Mouse (Mus musculus) heart, adult 2 months (tissue): ENCODE data around the gene Ppp6r2. TPM values are rescaled to one million over a fixed set of nuclear protein-coding genes. Genes with fewer than 3 reads are reported as not detected.

ENCODE experiments used
- DNase-seq, 2 experiments: peaks; one replicate each; pipeline ENCODE4 v3.0.0; 2021
- H3K27ac ChIP-seq: fragments of 200-600 bp; 2 replicates; pipeline ENCODE4 v1.8.1; 2022
- H3K27me3 ChIP-seq: fragments of 200-500 bp; 2 replicates; pipeline ENCODE4 v1.6.1; 2012; ENCODE audit warnings: mild to moderate bottlenecking, low read length, inconsistent platforms, mixed read lengths; ENCODE audit not compliant: control insufficient read depth, insufficient read depth
- H3K36me3 ChIP-seq: fragments of 200-500 bp; 2 replicates; pipeline ENCODE4 v1.6.1; 2012; ENCODE audit warnings: low read length, inconsistent platforms; ENCODE audit not compliant: control insufficient read depth, insufficient read depth
- H3K4me1 ChIP-seq: fragments of 200-500 bp; 2 replicates; pipeline ENCODE4 v1.6.1; 2011; ENCODE audit warnings: low read length; ENCODE audit not compliant: control insufficient read depth, insufficient read depth
- H3K4me3 ChIP-seq: fragments of 200-600 bp; 2 replicates; pipeline ENCODE4 v1.8.1; 2022
- H3K79me2 ChIP-seq: fragments of 200-500 bp; replicated peaks from 2 replicates; pipeline ENCODE4 v1.6.1; 2012; ENCODE audit warnings: mild to moderate bottlenecking, inconsistent platforms, low read length, moderate library complexity, mixed read lengths; ENCODE audit not compliant: control insufficient read depth, insufficient read depth
- H3K9ac ChIP-seq: fragments of 200-500 bp; 2 replicates; pipeline ENCODE4 v1.6.1; 2012; ENCODE audit warnings: low read depth, mild to moderate bottlenecking, control low read depth, inconsistent platforms, low read length, mixed read lengths
- CTCF ChIP-seq: fragments of 200-600 bp; IDR thresholded peaks from 2 replicates; pipeline ENCODE4 v1.8.1; 2022; ENCODE audit warnings: antibody characterized with exemption, mild to moderate bottlenecking, moderate library complexity
- EP300 ChIP-seq: fragments of 200-500 bp; IDR thresholded peaks from 2 replicates; pipeline ENCODE4 v1.6.1; 2011; ENCODE audit warnings: low read depth, low read length, control low read depth; ENCODE audit not compliant: insufficient read depth
- POLR2A ChIP-seq: fragments of 200-500 bp; IDR thresholded peaks from 2 replicates; pipeline ENCODE4 v1.6.1; 2011; ENCODE audit warnings: mild to moderate bottlenecking, low read depth, low read length, control low read depth; ENCODE audit not compliant: insufficient read depth
- WGBS: fragments of 180-500 bp; shearing (Covaris S2); methylation state at CpG from one replicate; pipeline ENCODE4 v1.1.7; 2018; 5-methylcytosine and 5-hydroxymethylcytosine counted together
- intact Hi-C: fragments of 180-260 bp; cut with DNase I; formaldehyde crosslinking; loops from one replicate; pipeline ENCODE4 v1.15.1; 2025
- polyA plus RNA-seq: library from polyadenylated mRNA; depleted of rRNA; stranded (reverse); fragments of >200 nt; gene quantifications from 2 replicates; pipeline ENCODE4 v1.2.3, GENCODE M21; 2012
- total RNA-seq, 2 experiments: library from RNA; stranded (reverse); gene quantifications; 2 replicates each; pipeline ENCODE4 v1.2.3; 2021

The Ppp6r2 gene
- total and polyA plus RNA-seq, 3 experiments, result 66.7 to 107 (median 79.0) TPM

DNA sequence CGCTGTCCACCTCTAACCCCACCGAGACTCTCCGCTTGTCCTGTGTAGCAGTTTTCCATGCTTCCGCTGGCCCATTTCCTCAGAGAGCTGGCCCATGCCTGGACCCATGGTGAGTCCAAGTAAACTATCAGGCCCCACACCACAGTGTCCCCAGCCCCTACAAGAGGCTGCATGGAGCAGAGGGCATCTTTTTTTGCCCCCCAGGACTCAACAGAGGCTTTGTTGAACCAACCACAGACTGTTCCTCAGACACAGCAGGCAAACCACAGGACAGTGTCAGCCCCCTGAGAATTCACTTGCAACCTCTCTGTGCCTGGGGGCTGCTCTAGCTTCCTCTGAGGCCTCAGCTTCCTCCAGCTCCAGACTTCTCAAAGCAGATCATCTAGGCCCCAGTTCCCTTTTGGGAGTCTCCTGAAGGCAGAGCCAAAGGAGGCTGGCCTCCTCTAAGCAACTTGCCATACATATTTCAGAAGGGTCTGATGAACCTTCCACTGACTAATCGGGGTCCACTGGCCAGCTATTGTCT lies 39.8 kb upstream of the Ppp6r2 start:
- DNase-seq, result no peak
- H3K4me3 ChIP-seq, result no peak overlapping the region
- no peak overlapping the region for H3K9ac ChIP-seq
- TF ChIP-seq CTCF (no peak), EP300 (no peak), POLR2A (no peak)
- peaks cover 13% of the 10 kb centered on the region for H3K4me1 ChIP-seq
- 86% methylated on average over 5 of the region's 5 CpGs for WGBS
- H3K27me3 ChIP-seq, result no peaks in the 10 kb centered on the region
- peak overlapping the region; percentile 7; the same call in 1 of the 2 replicates for H3K27ac ChIP-seq
- no peaks in the 10 kb centered on the region for H3K79me2 ChIP-seq
- H3K36me3 ChIP-seq, result no peaks in the 10 kb centered on the region; the same call in 1 of the 2 replicates
- intact Hi-C loops, result no loop called here

DNA sequence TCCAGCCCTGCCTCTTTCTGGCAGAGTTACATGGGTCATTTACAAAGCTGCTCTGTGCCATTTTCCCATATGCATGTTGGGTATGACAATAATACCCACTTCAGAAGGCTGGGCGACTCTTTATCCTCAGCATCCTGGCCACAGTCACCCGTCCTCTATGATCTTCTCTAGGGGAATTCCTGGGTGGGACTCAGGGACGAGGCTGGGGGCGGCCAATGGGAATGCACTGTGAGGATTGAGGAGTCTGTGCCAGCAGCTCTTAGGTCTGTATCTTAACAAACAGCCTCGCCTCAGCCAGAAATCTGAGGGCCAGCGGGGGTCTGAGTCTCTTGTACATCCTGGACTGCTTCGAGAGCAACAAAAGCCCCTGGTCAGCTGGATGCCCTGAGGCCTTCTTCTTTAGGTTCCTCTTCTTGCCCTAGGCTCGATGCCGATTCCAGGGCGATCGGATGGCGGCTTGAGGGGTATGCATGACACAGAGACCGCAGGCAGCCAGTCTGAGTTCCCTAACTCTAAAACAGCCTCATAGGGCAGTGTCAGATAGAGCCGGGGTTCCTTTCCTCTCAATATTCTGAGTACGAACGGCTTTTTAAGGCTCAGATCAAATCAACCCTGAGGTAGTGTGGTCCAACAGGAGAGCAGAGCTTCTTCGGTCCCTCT lies 38.9 kb upstream of the Ppp6r2 start:
- no peak for DNase-seq
- Histone ChIP-seq H3K4me3 (peak overlapping the region; percentile 55), H3K4me1 (peaks cover 20% of the 10 kb centered on the region), H3K27me3 (no peaks in the 10 kb centered on the region), H3K79me2 (no peaks in the 10 kb centered on the region), H3K27ac (peak overlapping the region; percentile 83), H3K36me3 (no peaks in the 10 kb centered on the region; the same call in 1 of the 2 replicates), H3K9ac (peak overlapping the region; percentile 84)
- TF ChIP-seq POLR2A (no peak), CTCF (no peak), EP300 (no peak)
- WGBS, result 42% methylated on average over 17 of the region's 17 CpGs
- intact Hi-C loops, result no loop called here

DNA sequence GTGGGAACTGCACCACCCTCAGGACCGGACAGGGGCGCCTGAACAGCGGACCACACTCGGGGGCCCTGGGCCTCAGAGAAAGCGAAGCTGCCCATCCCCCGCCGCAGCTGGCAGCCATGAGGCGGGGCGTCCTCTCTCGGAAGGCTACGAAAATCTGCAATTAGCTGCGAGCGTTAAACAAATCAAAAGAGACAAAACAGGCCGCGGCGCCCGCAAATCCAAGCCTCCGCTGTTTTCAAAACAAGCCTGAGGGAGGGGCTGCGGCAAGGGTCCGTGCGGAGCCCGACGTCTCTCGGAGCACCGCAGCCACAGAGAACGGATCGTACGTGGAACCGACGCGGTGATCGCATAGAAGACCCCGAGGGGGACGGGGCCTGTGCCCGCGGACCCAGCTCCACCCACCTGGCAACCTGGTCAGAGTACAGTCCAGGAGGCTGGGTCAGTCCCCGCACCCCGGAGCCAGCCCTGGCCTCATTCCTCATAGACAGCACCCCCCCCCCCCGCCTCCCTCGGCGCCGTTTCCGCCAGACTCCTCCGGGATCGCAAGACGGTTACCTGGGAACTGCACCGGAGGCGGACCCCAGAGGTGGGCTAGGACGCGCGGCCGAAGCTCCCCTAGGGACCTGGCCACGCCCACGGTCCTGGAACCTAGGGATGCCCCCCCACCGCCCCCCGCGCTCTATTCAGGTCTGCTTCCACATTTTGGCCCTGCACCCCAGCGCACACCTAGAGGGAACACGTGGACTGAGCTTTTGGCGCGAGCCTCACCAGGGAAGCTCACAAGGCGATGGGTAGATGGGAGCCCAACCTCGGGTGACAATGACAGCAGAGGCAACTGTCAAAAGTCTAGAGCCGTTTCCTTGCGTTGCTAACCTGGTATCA lies 38.1 kb upstream of the Ppp6r2 start:
- Histone ChIP-seq H3K4me1 (peaks cover 26% of the 10 kb centered on the region), H3K27me3 (no peaks in the 10 kb centered on the region), H3K9ac (peak overlapping the region; percentile 84), H3K27ac (peak overlapping the region; percentile 83), H3K79me2 (no peaks in the 10 kb centered on the region), H3K4me3 (peak overlapping the region; percentile 55), H3K36me3 (no peaks in the 10 kb centered on the region; the same call in 1 of the 2 replicates)
- TF ChIP-seq POLR2A, result no peak
- TF ChIP-seq CTCF, result peak; percentile 9; the same call in 1 of the 2 replicates
- intact Hi-C loops, result no loop called here
- DNase-seq, result peak; percentile 66 to 69
- WGBS, result 1% methylated on average over 65 of the region's 65 CpGs

DNA sequence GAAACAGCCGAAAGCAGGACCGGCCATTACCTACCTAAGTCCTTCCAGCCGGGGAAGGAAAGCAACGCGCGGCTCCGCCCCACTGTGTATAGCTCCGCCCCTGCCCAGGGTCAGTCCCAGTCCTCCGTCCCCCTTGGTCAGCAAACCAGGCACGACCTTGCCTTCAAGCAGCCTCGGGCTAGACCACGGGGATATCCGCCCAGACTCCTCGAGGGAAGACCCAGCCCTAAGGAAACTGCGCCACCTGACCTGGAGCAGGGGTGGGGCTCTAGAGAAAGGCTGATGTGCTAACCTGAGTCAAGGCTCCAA lies 37.5 kb upstream of the Ppp6r2 start:
- TF ChIP-seq POLR2A (peak; percentile 46; the same call in 1 of the 2 replicates), EP300 (no peak)
- Histone ChIP-seq H3K4me1 (peaks cover 29% of the 10 kb centered on the region), H3K79me2 (no peaks in the 10 kb centered on the region), H3K4me3 (peak overlapping the region; percentile 55), H3K36me3 (no peaks in the 10 kb centered on the region; the same call in 1 of the 2 replicates), H3K27me3 (no peaks in the 10 kb centered on the region), H3K9ac (peak overlapping the region; percentile 84), H3K27ac (peak overlapping the region; percentile 83; the same call in 1 of the 2 replicates)
- WGBS, result 5% methylated on average over 15 of the region's 15 CpGs
- DNase-seq, result peak; percentile 74 to 77
- intact Hi-C loops, result no loop called here

DNA sequence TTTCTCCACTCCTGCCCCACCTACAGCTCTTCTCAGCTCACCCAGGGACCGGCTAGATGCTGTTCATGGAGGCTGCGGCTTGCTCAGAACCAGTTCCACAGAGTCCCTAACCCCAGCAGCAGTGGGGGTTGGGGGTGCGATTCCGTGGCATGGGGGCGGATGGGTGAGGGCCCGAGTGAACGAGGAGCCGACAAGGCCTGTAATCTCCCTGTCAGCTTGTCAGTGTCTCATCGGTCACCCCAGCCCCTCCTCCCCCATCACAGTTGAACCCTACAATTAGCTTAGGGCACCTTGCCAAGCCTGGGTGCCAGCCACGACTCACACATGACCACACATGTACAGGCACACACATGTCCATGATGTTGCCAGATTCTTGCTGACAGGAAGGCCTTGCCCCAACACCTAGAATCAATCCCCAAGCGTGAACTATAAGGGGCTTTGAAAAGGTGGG lies 36.4 kb upstream of the Ppp6r2 start:
- no peak for TF ChIP-seq EP300
- TF ChIP-seq POLR2A, result no peak
- TF ChIP-seq CTCF, result no peak
- H3K27me3 ChIP-seq, result no peaks in the 10 kb centered on the region
- intact Hi-C loops, result no loop called here
- peaks cover 24% of the 10 kb centered on the region for H3K4me1 ChIP-seq
- H3K9ac ChIP-seq, result no peak overlapping the region
- no peak overlapping the region for H3K4me3 ChIP-seq
- H3K79me2 ChIP-seq, result no peaks in the 10 kb centered on the region
- 65% methylated on average over 11 of the region's 11 CpGs for WGBS
- DNase-seq, result no peak
- no peaks in the 10 kb centered on the region for H3K36me3 ChIP-seq
- no peak overlapping the region for H3K27ac ChIP-seq
